Mouse (Mus musculus) urinary bladder, adult 2 months (tissue): ENCODE measurements at regions not wholly inside any gene's neighbourhood (a gene's known extent, or its start where the extent isn't known, plus 50 kb on each side); places are given as distances from the start of the nearest gene placed in this dataset.

ENCODE experiments used
- DNase-seq: peaks from one replicate; pipeline ENCODE4 v3.0.0; 2022; ENCODE audit warnings: low spot score

- no peak for DNase-seq
Observed at GRCm38 (mm10) chr17:51262404-51262803, 83.3 kb upstream of the Tbc1d5 start.

GRCm38 (mm10) chr17:51258316-51258715 is 79.2 kb upstream of the Tbc1d5 start:
- DNase-seq: no peak

- DNase-seq: no peak
Observed at GRCm38 (mm10) chr17:51248543-51248942, 69.4 kb upstream of the Tbc1d5 start.

- no peak for DNase-seq
Observed at GRCm38 (mm10) chr17:51246038-51246437, 66.9 kb upstream of the Tbc1d5 start.

GRCm38 (mm10) chr17:51240360-51240993 is 61.3 kb upstream of the Tbc1d5 start:
- DNase-seq: no peak

GRCm38 (mm10) chr17:51239465-51239864 is 60.3 kb upstream of the Tbc1d5 start:
- no peak for DNase-seq
